Mouse (Mus musculus) cerebellum, adult 9-10 months (tissue): ENCODE results near the gene Pla2g2c.

Experiments used
- DNase-seq: peaks from one replicate; pipeline ENCODE4 v3.0.0; 2022

The Pla2g2c gene

GRCm38 (mm10) chr4:138754432-138754831 lies 29.8 kb downstream of the Pla2g2c start:
- DNase-seq = no peak

- no peak for DNase-seq
Observed at GRCm38 (mm10) chr4:138755439-138755838, 30.8 kb downstream of the Pla2g2c start.

- no peak for DNase-seq
Observed at GRCm38 (mm10) chr4:138755983-138756382, 31.4 kb downstream of the Pla2g2c start.

- no peak for DNase-seq
Observed at GRCm38 (mm10) chr4:138757416-138757815, 32.8 kb downstream of the Pla2g2c start, which contains the start of gene Pla2g2f. Gene Pla2g2f, minus strand, starts transcription at chr4:138757626.

GRCm38 (mm10) chr4:138762266-138762665 lies 37.7 kb downstream of the Pla2g2c start:
- DNase-seq = no peak

GRCm38 (mm10) chr4:138771970-138772369 lies 47.4 kb downstream of the Pla2g2c start:
- DNase-seq = no peak

- no peak for DNase-seq
Observed at GRCm38 (mm10) chr4:138772386-138772785, 47.8 kb downstream of the Pla2g2c start.

GRCm38 (mm10) chr4:138775435-138775834 lies 50.8 kb downstream of the Pla2g2c start, which contains the start of gene Pla2g2d:
Gene Pla2g2d, plus strand, starts transcription at chr4:138775735.
- no peak for DNase-seq

GRCm38 (mm10) chr4:138777417-138778407 lies 53.1 kb downstream of the Pla2g2c start:
- DNase-seq = no peak

- no peak for DNase-seq
Observed at GRCm38 (mm10) chr4:138780300-138780699, 55.7 kb downstream of the Pla2g2c start.

GRCm38 (mm10) chr4:138782098-138782497 lies 57.5 kb downstream of the Pla2g2c start:
- DNase-seq = no peak

GRCm38 (mm10) chr4:138785721-138786120 lies 61.1 kb downstream of the Pla2g2c start:
- DNase-seq = no peak

- DNase-seq = no peak
Observed at GRCm38 (mm10) chr4:138786141-138786540, 61.5 kb downstream of the Pla2g2c start.

GRCm38 (mm10) chr4:138788381-138788780 lies 63.8 kb downstream of the Pla2g2c start:
- DNase-seq = no peak

- no peak for DNase-seq
Observed at GRCm38 (mm10) chr4:138791452-138791851, 66.9 kb downstream of the Pla2g2c start.

GRCm38 (mm10) chr4:138792599-138792998 lies 68.0 kb downstream of the Pla2g2c start:
- no peak for DNase-seq

GRCm38 (mm10) chr4:138793276-138793675 lies 68.7 kb downstream of the Pla2g2c start:
- DNase-seq = peak; percentile 8

GRCm38 (mm10) chr4:138794344-138794743 lies 69.8 kb downstream of the Pla2g2c start:
- DNase-seq = no peak
